Mouse (Mus musculus) kidney, adult 2 months (tissue): ENCODE data around the gene Naa35.

Source experiments
- CTCF ChIP-seq: fragments of 200-500 bp; conservative IDR thresholded peaks from 2 replicates; pipeline ENCODE4 v1.5.1; 2011; ENCODE audit warnings: low read depth, mild to moderate bottlenecking, control low read depth, low read length, moderate library complexity, mixed read lengths; ENCODE audit not compliant: insufficient read depth, insufficient read length
- POLR2A ChIP-seq: fragments of 200-500 bp; IDR thresholded peaks from one replicate; pipeline ENCODE4 v1.6.1; 2011; ENCODE audit warnings: low read depth, low read length, control low read depth

DNA sequence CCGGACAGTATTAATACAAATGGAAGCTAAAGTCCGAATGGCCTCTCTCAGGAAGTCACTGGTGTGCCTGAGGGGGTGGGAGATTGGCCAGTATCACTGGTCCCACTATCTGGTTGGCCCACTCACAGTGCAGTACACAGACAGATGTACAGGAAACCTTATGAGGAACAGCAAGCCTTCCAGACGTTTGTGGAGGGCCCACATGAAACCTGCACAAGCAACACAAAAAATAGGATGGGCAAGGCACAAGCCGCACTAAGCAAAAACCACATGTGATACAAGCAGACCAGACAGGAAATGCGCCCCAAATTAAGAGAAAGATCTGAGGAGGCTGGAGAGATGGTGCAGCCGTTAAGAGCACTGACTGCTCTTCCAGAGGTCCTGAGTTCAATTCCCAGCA, 87.2 kb downstream of the Naa35 start:
- TF ChIP-seq CTCF (no peak), POLR2A (no peak)
